Mouse (Mus musculus) embryonic facial prominence, embryonic 13.5 days (tissue): Measurements from ENCODE around the gene Trim8. TPM values are rescaled to one million over a fixed set of nuclear protein-coding genes. Genes with fewer than 3 reads are reported as not detected.

Experiments
- ATAC-seq: fragments of 200-750 bp; cut with Nextera tagmentation; 2 replicates; pipeline ENCODE4 v1.8.0; 2017; ENCODE audit warnings: low read depth; ENCODE audit not compliant: insufficient number of reproducible peaks, insufficient read depth, low FRiP score, low TSS enrichment
- H3K27ac ChIP-seq: fragments of 300-500 bp; sonication (generic); 2 replicates; pipeline ENCODE4 v1.5.1; 2015; ENCODE audit warnings: moderate library complexity, mild to moderate bottlenecking, inconsistent platforms
- H3K27me3 ChIP-seq: fragments of 300-500 bp; sonication (generic); 2 replicates; pipeline ENCODE4 v1.6.1; 2015; ENCODE audit warnings: mild to moderate bottlenecking, inconsistent platforms
- H3K36me3 ChIP-seq: fragments of 300-500 bp; sonication (generic); 2 replicates; pipeline ENCODE4 v1.6.1; 2015; ENCODE audit warnings: mild to moderate bottlenecking, inconsistent platforms
- H3K4me1 ChIP-seq: fragments of 300-500 bp; sonication (generic); 2 replicates; pipeline ENCODE4 v1.6.1; 2015; ENCODE audit warnings: inconsistent platforms
- H3K4me2 ChIP-seq: fragments of 300-500 bp; sonication (generic); 2 replicates; pipeline ENCODE4 v1.6.1; 2015; ENCODE audit warnings: moderate library complexity, mild to moderate bottlenecking, inconsistent platforms
- H3K4me3 ChIP-seq: fragments of 300-500 bp; sonication (generic); 2 replicates; pipeline ENCODE4 v1.5.1; 2015; ENCODE audit warnings: mild to moderate bottlenecking, inconsistent platforms
- H3K9ac ChIP-seq: fragments of 300-500 bp; sonication (generic); 2 replicates; pipeline ENCODE4 v1.6.1; 2015; ENCODE audit warnings: mild to moderate bottlenecking, inconsistent platforms
- H3K9me3 ChIP-seq: fragments of 300-500 bp; sonication (generic); 2 replicates; pipeline ENCODE4 v1.6.1; 2016; ENCODE audit warnings: inconsistent platforms
- WGBS: fragments of 180-500 bp; shearing (Covaris S2); methylation state at CpG from one replicate; pipeline ENCODE4 v1.1.7; 2015; ENCODE audit warnings: mixed read lengths; 5-methylcytosine and 5-hydroxymethylcytosine counted together
- polyA plus RNA-seq: library from polyadenylated mRNA; unstranded; fragments of >200 nt; fragmentation: Nextera tagmentation; extraction: Ambion mirVana; gene quantifications from 2 replicates; pipeline ENCODE4 v1.2.1, GENCODE M21; 2015

The Trim8 gene
- polyA plus RNA-seq, 1 experiment from 2014 or later: 17.6 TPM

DNA sequence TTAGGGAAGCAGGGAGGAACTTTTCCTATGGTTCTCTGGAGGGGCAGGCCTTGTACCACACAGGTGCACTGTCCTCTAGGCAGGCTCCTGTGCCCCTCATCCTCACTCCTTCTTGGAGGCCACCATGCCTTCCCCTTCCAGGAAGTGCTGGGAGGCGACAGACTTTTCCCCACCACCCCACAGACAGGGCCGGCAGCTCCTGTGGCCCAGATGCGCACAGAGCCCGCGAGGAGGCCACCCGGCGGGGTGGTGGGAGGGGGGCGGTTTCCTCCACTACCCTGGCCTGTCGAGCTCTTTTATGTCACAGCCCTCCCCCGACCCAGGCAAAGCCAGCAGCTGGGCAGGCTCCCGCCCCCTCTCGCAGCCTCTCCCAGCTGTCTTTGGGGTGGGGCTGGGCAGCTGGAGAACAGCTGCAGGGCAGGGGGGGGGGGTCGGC, 16.9 kb downstream of the Trim8 start:
- Histone ChIP-seq H3K27ac (peak overlapping the region; percentile 62), H3K4me3 (peak overlapping the region; percentile 25), H3K27me3 (no peaks in the 10 kb centered on the region), H3K9me3 (no peaks in the 10 kb centered on the region), H3K36me3 (peaks cover 26% of the 10 kb centered on the region), H3K4me2 (peak overlapping the region; percentile 60), H3K4me1 (peaks cover 32% of the 10 kb centered on the region), H3K9ac (peak overlapping the region; percentile 54)
- ATAC-seq: peak; percentile 54
- 3% methylated on average over 10 of the region's 13 CpGs for WGBS

- peaks cover 39% of the 10 kb centered on the region for H3K4me1 ChIP-seq
Observed at GRCm38 (mm10) chr19:46518828-46519621, 17.5 kb downstream of the Trim8 start.

DNA sequence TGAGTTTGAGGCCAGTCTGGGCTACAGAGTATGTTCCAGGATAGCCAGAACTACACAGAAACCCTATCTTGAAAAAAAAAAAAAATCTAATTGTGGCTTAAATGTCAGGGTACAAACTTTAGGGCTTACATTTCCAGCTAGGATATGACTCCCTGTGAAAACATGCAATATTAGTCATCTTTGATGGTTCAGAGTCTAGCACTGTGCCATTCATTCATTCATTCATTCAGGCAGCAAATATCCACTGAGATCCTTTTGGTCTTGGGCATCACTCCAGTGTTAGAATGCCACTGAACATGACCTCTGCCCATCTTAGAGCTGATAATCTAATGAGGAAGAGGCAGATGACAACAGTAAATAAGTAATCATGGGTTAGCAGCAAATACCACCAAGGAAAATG, 20.2 kb downstream of the Trim8 start:
- no peaks in the 10 kb centered on the region for H3K9me3 ChIP-seq
- no peak overlapping the region for H3K4me3 ChIP-seq
- H3K4me1 ChIP-seq: peaks cover 64% of the 10 kb centered on the region
- no peak overlapping the region for H3K9ac ChIP-seq
- H3K27me3 ChIP-seq: no peaks in the 10 kb centered on the region
- no peak overlapping the region for H3K27ac ChIP-seq
- H3K36me3 ChIP-seq: no peaks in the 10 kb centered on the region
- no peak overlapping the region for H3K4me2 ChIP-seq
- ATAC-seq: no peak

More at GRCm38 (mm10) chr19:46518828-46519621, 17.5 kb downstream of the Trim8 start:
- H3K27ac ChIP-seq: peak overlapping the region; percentile 62; the same call in 1 of the 2 replicates
- peak overlapping the region; percentile 25; the same call in 1 of the 2 replicates for H3K4me3 ChIP-seq
- H3K27me3 ChIP-seq: no peaks in the 10 kb centered on the region
- no peaks in the 10 kb centered on the region for H3K9me3 ChIP-seq
- peaks cover 20% of the 10 kb centered on the region for H3K36me3 ChIP-seq
- no peak for ATAC-seq
- 12% methylated on average over 5 of the region's 5 CpGs for WGBS
- H3K9ac ChIP-seq: peak overlapping the region; percentile 54
- peak overlapping the region; percentile 60 for H3K4me2 ChIP-seq

GRCm38 (mm10) chr19:46522433-46523044, 21.0 kb downstream of the Trim8 start:
- Histone ChIP-seq H3K27ac (0 out of 2 replicates have a peak overlapping the region, but pooled peaks have one; percentile 83), H3K36me3 (no peaks in the 10 kb centered on the region), H3K4me1 (peaks cover 62% of the 10 kb centered on the region), H3K27me3 (no peaks in the 10 kb centered on the region), H3K4me3 (no peak overlapping the region), H3K4me2 (no peak overlapping the region), H3K9me3 (no peaks in the 10 kb centered on the region), H3K9ac (no peak overlapping the region)
- 40% methylated on average over 15 of the region's 15 CpGs for WGBS
- no peak for ATAC-seq

GRCm38 (mm10) chr19:46523131-46523479, 21.6 kb downstream of the Trim8 start:
- no peaks in the 10 kb centered on the region for H3K9me3 ChIP-seq
- peak overlapping the region; percentile 47; the same call in 1 of the 2 replicates for H3K9ac ChIP-seq
- H3K27me3 ChIP-seq: no peaks in the 10 kb centered on the region
- no peaks in the 10 kb centered on the region for H3K36me3 ChIP-seq
- peak overlapping the region; percentile 64 for H3K4me2 ChIP-seq
- H3K4me1 ChIP-seq: peaks cover 62% of the 10 kb centered on the region
- H3K27ac ChIP-seq: peak overlapping the region; percentile 83
- H3K4me3 ChIP-seq: peak overlapping the region; percentile 32; the same call in 1 of the 2 replicates
- ATAC-seq: no peak

DNA sequence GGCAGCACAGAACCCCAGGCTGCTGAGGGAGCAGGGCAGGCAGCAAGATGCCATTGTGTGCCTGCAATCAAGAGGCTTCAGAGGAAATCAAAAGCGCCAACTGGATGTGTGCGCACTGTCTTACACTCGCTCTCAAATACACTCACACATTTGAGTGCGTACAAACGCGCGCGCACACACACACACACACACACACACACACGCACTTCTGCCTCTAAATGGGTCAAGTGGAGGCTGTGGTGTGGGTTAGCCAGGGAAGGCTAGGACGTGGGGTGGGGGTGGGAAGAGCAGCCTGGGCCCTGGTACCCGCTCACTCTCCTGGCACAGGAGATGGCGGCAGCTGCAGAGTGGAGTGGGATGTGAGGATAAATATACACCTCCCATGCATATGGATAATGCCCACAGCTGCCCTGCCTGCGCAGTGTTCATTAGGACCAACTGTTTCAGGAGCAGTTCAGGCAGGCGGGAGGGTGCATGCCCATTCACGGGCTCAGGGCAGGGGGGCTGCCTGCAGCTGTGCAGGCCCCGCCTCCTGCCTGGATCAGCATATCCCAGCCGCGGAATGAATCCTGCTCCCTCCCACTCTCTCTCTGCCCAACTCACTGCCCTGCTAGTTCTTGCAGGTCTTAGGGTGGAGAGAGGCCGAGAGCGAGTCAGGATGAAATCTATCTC, 22.1 kb downstream of the Trim8 start:
- peak overlapping the region; percentile 83 for H3K27ac ChIP-seq
- H3K27me3 ChIP-seq: no peaks in the 10 kb centered on the region
- 5% methylated on average over 20 of the region's 20 CpGs for WGBS
- peak overlapping the region; percentile 32 for H3K4me3 ChIP-seq
- peaks cover 62% of the 10 kb centered on the region for H3K4me1 ChIP-seq
- H3K36me3 ChIP-seq: no peaks in the 10 kb centered on the region
- H3K9ac ChIP-seq: peak overlapping the region; percentile 47; the same call in 1 of the 2 replicates
- no peaks in the 10 kb centered on the region for H3K9me3 ChIP-seq
- peak; percentile 89 for ATAC-seq
- peak overlapping the region; percentile 64 for H3K4me2 ChIP-seq

DNA sequence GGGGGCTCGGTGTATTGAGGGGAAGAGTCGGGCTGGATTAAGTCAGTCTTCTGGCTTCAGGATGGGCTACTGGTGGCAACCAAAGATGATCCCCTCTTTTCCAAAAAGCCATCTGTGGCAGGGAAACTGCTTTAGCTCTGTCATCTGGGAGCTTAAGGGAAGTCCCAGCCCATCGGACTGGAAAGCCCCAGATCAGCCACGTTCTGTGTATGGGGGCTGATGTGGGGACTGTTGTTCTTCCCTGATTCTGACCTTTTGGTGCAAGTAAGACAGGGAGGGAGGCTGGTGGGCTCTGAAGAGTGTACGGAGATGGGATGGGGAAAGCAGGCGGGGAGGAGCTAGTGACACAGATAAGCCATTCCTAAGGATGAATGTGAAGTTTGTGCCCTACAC, 22.6 kb downstream of the Trim8 start:
- H3K9ac ChIP-seq: peak overlapping the region; percentile 47
- H3K4me2 ChIP-seq: peak overlapping the region; percentile 64
- peak overlapping the region; percentile 32 for H3K4me3 ChIP-seq
- no peaks in the 10 kb centered on the region for H3K9me3 ChIP-seq
- no peaks in the 10 kb centered on the region for H3K36me3 ChIP-seq
- no peak for ATAC-seq
- H3K4me1 ChIP-seq: peaks cover 62% of the 10 kb centered on the region
- no peaks in the 10 kb centered on the region for H3K27me3 ChIP-seq
- WGBS: 7% methylated on average over 6 of the region's 6 CpGs
- peak overlapping the region; percentile 83 for H3K27ac ChIP-seq

- 25% methylated on average over 14 of the region's 14 CpGs for WGBS
- peak overlapping the region; percentile 64 for H3K4me2 ChIP-seq
- H3K4me3 ChIP-seq: 0 out of 2 replicates have a peak overlapping the region, but pooled peaks have one; percentile 32
- peaks cover 68% of the 10 kb centered on the region for H3K4me1 ChIP-seq
- no peak for ATAC-seq
- no peaks in the 10 kb centered on the region for H3K27me3 ChIP-seq
- H3K9ac ChIP-seq: peak overlapping the region; percentile 47
- H3K27ac ChIP-seq: peak overlapping the region; percentile 83
- H3K36me3 ChIP-seq: no peaks in the 10 kb centered on the region
- no peaks in the 10 kb centered on the region for H3K9me3 ChIP-seq
Observed at GRCm38 (mm10) chr19:46524601-46525321, 23.3 kb downstream of the Trim8 start.

DNA sequence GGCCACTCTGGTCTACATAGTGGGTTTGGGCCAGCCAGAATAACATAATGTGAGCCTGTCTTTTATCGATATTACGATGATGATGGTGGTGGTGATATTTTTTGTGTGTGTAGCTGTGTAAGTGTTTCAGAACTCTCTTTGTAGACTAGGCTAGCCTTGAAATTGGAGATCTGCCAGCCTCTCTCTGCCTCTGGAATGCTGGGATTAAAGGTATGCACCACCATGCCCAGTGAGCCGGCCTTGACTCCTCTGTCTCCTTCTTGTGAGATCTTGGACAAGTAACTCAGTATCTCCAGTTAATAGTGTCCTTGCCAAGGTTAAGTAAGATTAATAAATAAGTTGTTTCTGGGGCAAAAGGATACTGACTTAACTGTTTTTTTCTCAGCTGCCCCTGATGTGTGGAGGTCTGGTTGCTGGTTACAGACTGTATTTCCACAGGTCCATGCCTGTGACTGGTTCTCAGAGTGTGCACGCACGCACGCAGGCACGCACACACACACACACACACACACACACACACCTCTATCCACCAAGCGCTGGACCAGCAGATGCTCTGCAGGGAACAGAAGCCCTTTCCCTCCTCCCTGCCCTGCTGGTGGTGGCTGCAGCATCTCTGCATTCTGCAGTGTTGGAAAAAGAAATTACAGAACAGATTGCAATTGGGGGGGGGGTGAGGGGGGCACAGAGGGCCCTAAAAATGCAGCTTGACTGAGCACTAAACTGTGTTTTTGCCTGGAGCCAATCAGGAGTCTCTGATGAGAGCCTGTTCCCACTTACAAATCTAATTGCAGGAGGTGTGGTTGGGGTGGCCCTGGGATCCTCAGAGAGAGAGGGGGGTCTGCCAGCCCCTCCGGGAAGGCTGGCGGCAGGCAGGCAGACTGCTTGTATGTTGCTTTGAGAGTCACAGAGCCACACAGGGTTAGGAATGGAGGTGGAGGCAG, 24.5 kb downstream of the Trim8 start:
- peak overlapping the region; percentile 40; the same call in 1 of the 2 replicates for H3K9ac ChIP-seq
- 37% methylated on average over 10 of the region's 10 CpGs for WGBS
- no peaks in the 10 kb centered on the region for H3K36me3 ChIP-seq
- no peaks in the 10 kb centered on the region for H3K27me3 ChIP-seq
- ATAC-seq: no peak
- H3K4me1 ChIP-seq: peaks cover 80% of the 10 kb centered on the region
- H3K4me3 ChIP-seq: no peak overlapping the region
- H3K4me2 ChIP-seq: peak overlapping the region; percentile 5; the same call in 1 of the 2 replicates
- no peaks in the 10 kb centered on the region for H3K9me3 ChIP-seq
- H3K27ac ChIP-seq: peak overlapping the region; percentile 36
